Mouse (Mus musculus) limb, embryonic 11.5 days (tissue): ENCODE data around the gene Mre11a. TPM values are rescaled to one million over a fixed set of nuclear protein-coding genes. Genes with fewer than 3 reads are reported as not detected.

ENCODE experiments used
- ATAC-seq: fragments of 200-750 bp; cut with Nextera tagmentation; 2 replicates; pipeline ENCODE4 v1.8.0; 2017; ENCODE audit warnings: low read depth; ENCODE audit not compliant: insufficient number of reproducible peaks, low FRiP score, low TSS enrichment
- DNase-seq: peaks from one replicate; pipeline ENCODE4 v3.0.0-alpha.2; 2015; ENCODE audit warnings: low spot score
- H3K27ac ChIP-seq: fragments of 300-500 bp; sonication (generic); replicated peaks from 2 replicates; pipeline ENCODE4 v1.5.1; 2014; ENCODE audit warnings: low read depth, mild to moderate bottlenecking, low read length
- H3K27me3 ChIP-seq: fragments of 300-500 bp; sonication (generic); 2 replicates; pipeline ENCODE4 v1.6.1; 2014; ENCODE audit warnings: mild to moderate bottlenecking, low read length, mixed read lengths; ENCODE audit not compliant: control insufficient read depth, insufficient read depth
- H3K36me3 ChIP-seq: fragments of 300-500 bp; sonication (generic); 2 replicates; pipeline ENCODE4 v1.6.1; 2014; ENCODE audit warnings: mild to moderate bottlenecking, low read length, moderate library complexity, mixed read lengths; ENCODE audit not compliant: control insufficient read depth, insufficient read depth
- H3K4me1 ChIP-seq: fragments of 300-500 bp; sonication (generic); 2 replicates; pipeline ENCODE4 v1.6.1; 2014; ENCODE audit warnings: low read length, mixed read lengths; ENCODE audit not compliant: control insufficient read depth, insufficient read depth
- H3K4me2 ChIP-seq: fragments of 300-500 bp; sonication (generic); 2 replicates; pipeline ENCODE4 v1.6.1; 2014; ENCODE audit warnings: low read depth, mild to moderate bottlenecking, moderate library complexity; ENCODE audit not compliant: severe bottlenecking
- H3K4me3 ChIP-seq: fragments of 300-500 bp; sonication (generic); 2 replicates; pipeline ENCODE4 v1.5.1; 2014; ENCODE audit warnings: low read depth, low read length
- H3K9ac ChIP-seq: fragments of 300-500 bp; sonication (generic); 2 replicates; pipeline ENCODE4 v1.6.1; 2014; ENCODE audit warnings: mild to moderate bottlenecking, low read length
- H3K9me3 ChIP-seq: fragments of 300-500 bp; sonication (generic); 2 replicates; pipeline ENCODE4 v1.6.1; 2016; ENCODE audit warnings: low read length; ENCODE audit not compliant: control insufficient read depth
- WGBS: fragments of 180-500 bp; shearing (Covaris S2); extraction: QIAGEN DNeasy Blood & Tissue Kit; methylation state at CpG from one replicate; pipeline ENCODE4 v1.1.7; 2014; 5-methylcytosine and 5-hydroxymethylcytosine counted together
- polyA plus RNA-seq: library from polyadenylated mRNA; unstranded; fragments of >200 nt; fragmentation: Nextera tagmentation; extraction: Ambion mirVana; gene quantifications from 2 replicates; pipeline ENCODE4 v1.2.1, GENCODE M21; 2014

Mre11a gene
- polyA plus RNA-seq, 1 experiment from 2014 or later: 38.7 TPM

- H3K4me3 ChIP-seq: no peak overlapping the region
- H3K4me1 ChIP-seq: no peaks in the 10 kb centered on the region
- H3K27ac ChIP-seq: no peak overlapping the region
- no peaks in the 10 kb centered on the region for H3K9me3 ChIP-seq
- no peak overlapping the region for H3K9ac ChIP-seq
- H3K36me3 ChIP-seq: no peaks in the 10 kb centered on the region
- DNase-seq (no peak), ATAC-seq (no peak)
- H3K27me3 ChIP-seq: no peaks in the 10 kb centered on the region
- no peak overlapping the region for H3K4me2 ChIP-seq
Observed at GRCm38 (mm10) chr9:14885151-14885550, 100.7 kb downstream of the Mre11a start.

- H3K4me3 ChIP-seq: no peak overlapping the region
- ATAC-seq (no peak), DNase-seq (no peak)
- H3K9me3 ChIP-seq: no peaks in the 10 kb centered on the region
- no peak overlapping the region for H3K9ac ChIP-seq
- WGBS: 85% methylated on average over 1 of the region's 1 CpGs
- no peaks in the 10 kb centered on the region for H3K27me3 ChIP-seq
- no peak overlapping the region for H3K4me2 ChIP-seq
- no peaks in the 10 kb centered on the region for H3K36me3 ChIP-seq
- H3K4me1 ChIP-seq: no peaks in the 10 kb centered on the region
- no peak overlapping the region for H3K27ac ChIP-seq
Observed at GRCm38 (mm10) chr9:14885954-14886353, 101.5 kb downstream of the Mre11a start.

Other genes starting within 250 kb of the Mre11a start
- 36.9 and 40.0 TPM in 2 replicates for gene Amotl1, start 139.6 kb upstream of the Mre11a start, polyA plus RNA-seq
- 0.09 TPM in 1 of 2 replicates, not detected in the other for gene Piwil4, start 43.9 kb upstream of the Mre11a start, polyA plus RNA-seq
- 5.2 TPM in 2 replicates for gene Fut4, start 32.3 kb upstream of the Mre11a start, polyA plus RNA-seq
- gene 1700012B09Rik, start 13.6 kb upstream of the Mre11a start, polyA plus RNA-seq: not detected in 2 replicates
- 50.0 and 53.4 TPM in 2 replicates for gene Ankrd49, start 202 bp downstream of the Mre11a start, polyA plus RNA-seq
- gene Gpr83, start 75.6 kb downstream of the Mre11a start, polyA plus RNA-seq: 0.05 TPM in 1 of 2 replicates, not detected in the other
- gene Izumo1r, start 119.3 kb downstream of the Mre11a start, polyA plus RNA-seq: 0.16 TPM in 1 of 2 replicates, not detected in the other